Mouse (Mus musculus) midbrain, embryonic 14.5 days (tissue): ENCODE results near the gene Nthl1. TPM values are rescaled to one million over a fixed set of nuclear protein-coding genes. Genes with fewer than 3 reads are reported as not detected.
A peak's percentile ranks its signal among the peaks of the same experiment; 100 is the strongest.

Source experiments
- ATAC-seq: fragments of 200-750 bp; cut with Nextera tagmentation; 2 replicates; pipeline ENCODE4 v1.8.0; 2017; ENCODE audit warnings: moderate number of reproducible peaks, moderate library complexity; ENCODE audit not compliant: low FRiP score, low TSS enrichment
- DNase-seq: peaks from one replicate; pipeline ENCODE4 v3.0.0-alpha.2; 2015
- H3K27ac ChIP-seq: fragments of 300-500 bp; sonication (generic); replicated peaks from 2 replicates; pipeline ENCODE4 v1.5.1; 2014; ENCODE audit warnings: mild to moderate bottlenecking, low read depth, low read length, moderate library complexity
- H3K27me3 ChIP-seq: fragments of 300-500 bp; sonication (generic); 2 replicates; pipeline ENCODE4 v1.6.1; 2014; ENCODE audit warnings: low read length, control low read depth, mixed read lengths; ENCODE audit not compliant: control insufficient read depth, insufficient read depth
- H3K36me3 ChIP-seq: fragments of 300-500 bp; sonication (generic); 2 replicates; pipeline ENCODE4 v1.6.1; 2014; ENCODE audit warnings: low read length, control low read depth; ENCODE audit not compliant: control insufficient read depth, insufficient read depth
- H3K4me1 ChIP-seq: fragments of 300-500 bp; sonication (generic); 2 replicates; pipeline ENCODE4 v1.6.1; 2014; ENCODE audit warnings: mild to moderate bottlenecking, antibody characterized with exemption, low read length, control low read depth; ENCODE audit not compliant: control insufficient read depth, insufficient read depth
- H3K4me2 ChIP-seq: fragments of 300-500 bp; sonication (generic); 2 replicates; pipeline ENCODE4 v1.6.1; 2014; ENCODE audit warnings: mild to moderate bottlenecking, low read length, moderate library complexity
- H3K4me3 ChIP-seq: fragments of 300-500 bp; sonication (generic); replicated peaks from 2 replicates; pipeline ENCODE4 v1.5.1; 2014; ENCODE audit warnings: low read depth, low read length
- H3K9ac ChIP-seq: fragments of 300-500 bp; sonication (generic); replicated peaks from 2 replicates; pipeline ENCODE4 v1.6.1; 2014; ENCODE audit warnings: mild to moderate bottlenecking, low read length, moderate library complexity
- H3K9me3 ChIP-seq: fragments of 300-500 bp; sonication (generic); 2 replicates; pipeline ENCODE4 v1.6.1; 2016; ENCODE audit warnings: low read length, control low read depth, mixed read lengths; ENCODE audit not compliant: control insufficient read depth
- WGBS: fragments of 180-500 bp; shearing (Covaris S2); extraction: QIAGEN DNeasy Blood & Tissue Kit; methylation state at CpG from one replicate; pipeline ENCODE4 v1.1.7; 2014; 5-methylcytosine and 5-hydroxymethylcytosine counted together
- polyA plus RNA-seq: library from polyadenylated mRNA; unstranded; fragments of >200 nt; fragmentation: Nextera tagmentation; extraction: Ambion mirVana; gene quantifications from 2 replicates; pipeline ENCODE4 v1.2.1, GENCODE M21; 2014

Nthl1 gene
- 6.5 and 8.9 TPM in 2 replicates for polyA plus RNA-seq

- Histone ChIP-seq H3K27ac (peak within 1 kb of the TSS; percentile 70), H3K4me1 (peaks cover 12% of the 10 kb centered on the region), H3K9ac (peak within 1 kb of the TSS; percentile 70), H3K36me3 (peaks cover 34% of the 10 kb centered on the region), H3K9me3 (no peaks in the 10 kb centered on the region), H3K4me2 (peak within 1 kb of the TSS; percentile 84), H3K27me3 (no peaks in the 10 kb centered on the region), H3K4me3 (peak within 1 kb of the TSS; percentile 66)
- 2% methylated on average over 51 of the region's 51 CpGs for WGBS
- DNase-seq (peak; percentile 95), ATAC-seq (peak; percentile 82)
Measured at GRCm38 (mm10) chr17:24632167-24632812, at the start of gene Nthl1, which contains the start of gene Tsc2. Gene Nthl1, plus strand, starts transcription at chr17:24632680. Gene Tsc2, minus strand, starts transcription at chr17:24632630.

GRCm38 (mm10) chr17:24583599-24584460, 48.6 kb upstream of the Nthl1 start:
- 70% methylated on average over 5 of the region's 5 CpGs for WGBS
- no peak for ATAC-seq
- Histone ChIP-seq H3K4me1 (no peaks in the 10 kb centered on the region), H3K9me3 (no peaks in the 10 kb centered on the region), H3K4me3 (no peak overlapping the region), H3K4me2 (no peak overlapping the region), H3K27ac (no peak overlapping the region), H3K36me3 (peaks cover 87% of the 10 kb centered on the region), H3K27me3 (no peaks in the 10 kb centered on the region), H3K9ac (no peak overlapping the region)
- DNase-seq = no peak

DNA sequence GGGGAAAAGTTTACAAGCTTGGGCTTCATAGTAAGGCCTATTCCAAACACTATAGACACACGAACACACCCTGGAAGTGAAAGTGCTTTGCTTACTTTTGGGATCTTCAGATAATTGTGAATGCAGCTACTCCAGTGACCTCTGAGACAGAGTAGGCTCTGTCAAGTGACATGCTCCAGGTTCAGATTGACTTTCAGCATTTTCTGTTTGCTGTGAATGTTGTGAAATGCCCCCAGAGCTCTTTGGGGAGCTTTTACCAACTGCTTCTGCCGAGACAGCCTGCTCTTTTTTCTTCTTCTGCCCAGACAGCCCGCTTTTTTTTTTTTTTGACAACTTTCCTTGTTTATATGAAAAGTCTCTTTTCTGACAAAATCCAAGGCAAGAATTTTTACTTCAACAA, 48.0 kb upstream of the Nthl1 start:
- ATAC-seq (no peak), DNase-seq (no peak)
- no peaks in the 10 kb centered on the region for H3K27me3 ChIP-seq
- H3K27ac ChIP-seq = no peak overlapping the region
- H3K36me3 ChIP-seq = peaks cover 85% of the 10 kb centered on the region
- H3K4me3 ChIP-seq = no peak overlapping the region
- H3K4me1 ChIP-seq = no peaks in the 10 kb centered on the region
- 87% methylated on average over 3 of the region's 3 CpGs for WGBS
- no peaks in the 10 kb centered on the region for H3K9me3 ChIP-seq
- H3K9ac ChIP-seq = no peak overlapping the region
- H3K4me2 ChIP-seq = no peak overlapping the region

GRCm38 (mm10) chr17:24586532-24586931, 45.9 kb upstream of the Nthl1 start:
- Histone ChIP-seq H3K9me3 (no peaks in the 10 kb centered on the region), H3K27me3 (no peaks in the 10 kb centered on the region), H3K4me2 (no peak overlapping the region), H3K9ac (no peak overlapping the region), H3K27ac (no peak overlapping the region), H3K4me1 (no peaks in the 10 kb centered on the region), H3K36me3 (peaks cover 83% of the 10 kb centered on the region), H3K4me3 (no peak overlapping the region)
- WGBS = 95% methylated on average over 4 of the region's 4 CpGs
- no peak for ATAC-seq
- DNase-seq = no peak

- no peak overlapping the region for H3K27ac ChIP-seq
- no peak overlapping the region for H3K4me3 ChIP-seq
- peaks cover 92% of the 10 kb centered on the region for H3K36me3 ChIP-seq
- no peaks in the 10 kb centered on the region for H3K9me3 ChIP-seq
- WGBS = 92% methylated on average over 3 of the region's 3 CpGs
- DNase-seq (no peak), ATAC-seq (no peak)
- H3K4me2 ChIP-seq = no peak overlapping the region
- no peaks in the 10 kb centered on the region for H3K27me3 ChIP-seq
- H3K9ac ChIP-seq = no peak overlapping the region
- no peaks in the 10 kb centered on the region for H3K4me1 ChIP-seq
Measured at GRCm38 (mm10) chr17:24590943-24591342, 41.5 kb upstream of the Nthl1 start.

DNA sequence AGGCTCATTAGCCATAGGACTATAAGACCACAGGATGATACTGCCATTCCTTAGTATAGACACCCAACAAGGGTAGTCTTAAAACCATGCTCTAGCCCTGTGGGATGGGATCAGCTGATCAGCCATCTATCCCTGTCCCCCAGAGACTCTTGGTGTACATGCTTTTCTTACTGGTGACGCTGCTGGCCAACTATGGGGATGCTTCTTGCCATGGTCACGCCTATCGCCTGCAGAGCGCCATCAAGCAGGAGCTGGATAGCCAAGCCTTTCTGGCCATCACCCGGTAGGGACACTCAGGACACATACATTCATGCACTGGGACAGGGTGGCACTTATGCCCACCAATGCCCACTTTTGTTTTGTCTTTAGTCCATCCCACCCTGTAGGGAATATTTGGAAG, 40.8 kb upstream of the Nthl1 start:
- no peaks in the 10 kb centered on the region for H3K4me1 ChIP-seq
- H3K9me3 ChIP-seq = no peaks in the 10 kb centered on the region
- no peak for ATAC-seq
- no peak for DNase-seq
- peaks cover 92% of the 10 kb centered on the region for H3K36me3 ChIP-seq
- no peak overlapping the region for H3K4me2 ChIP-seq
- H3K27ac ChIP-seq = no peak overlapping the region
- H3K27me3 ChIP-seq = no peaks in the 10 kb centered on the region
- no peak overlapping the region for H3K4me3 ChIP-seq
- 97% methylated on average over 5 of the region's 5 CpGs for WGBS
- H3K9ac ChIP-seq = no peak overlapping the region

DNA sequence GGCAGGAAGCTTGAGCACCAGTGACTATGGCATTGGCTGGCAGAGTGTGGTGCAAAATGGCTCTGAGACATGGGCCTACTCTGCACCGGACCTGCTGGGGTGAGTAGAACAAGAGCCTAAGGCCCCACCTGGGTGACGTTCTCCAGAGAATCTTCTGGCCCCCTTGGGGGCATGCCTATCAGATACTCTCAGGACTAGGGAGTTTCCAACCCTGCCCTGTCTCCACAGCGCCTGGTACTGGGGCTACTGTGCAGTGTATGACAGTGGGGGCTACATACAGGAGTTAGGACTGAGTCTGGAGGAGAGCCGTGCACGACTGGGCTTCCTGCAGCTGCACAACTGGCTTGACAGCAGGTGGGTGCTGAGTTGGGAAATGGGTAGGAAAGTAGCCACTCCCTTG, 39.2 kb upstream of the Nthl1 start:
- WGBS = 90% methylated on average over 5 of the region's 5 CpGs

DNA sequence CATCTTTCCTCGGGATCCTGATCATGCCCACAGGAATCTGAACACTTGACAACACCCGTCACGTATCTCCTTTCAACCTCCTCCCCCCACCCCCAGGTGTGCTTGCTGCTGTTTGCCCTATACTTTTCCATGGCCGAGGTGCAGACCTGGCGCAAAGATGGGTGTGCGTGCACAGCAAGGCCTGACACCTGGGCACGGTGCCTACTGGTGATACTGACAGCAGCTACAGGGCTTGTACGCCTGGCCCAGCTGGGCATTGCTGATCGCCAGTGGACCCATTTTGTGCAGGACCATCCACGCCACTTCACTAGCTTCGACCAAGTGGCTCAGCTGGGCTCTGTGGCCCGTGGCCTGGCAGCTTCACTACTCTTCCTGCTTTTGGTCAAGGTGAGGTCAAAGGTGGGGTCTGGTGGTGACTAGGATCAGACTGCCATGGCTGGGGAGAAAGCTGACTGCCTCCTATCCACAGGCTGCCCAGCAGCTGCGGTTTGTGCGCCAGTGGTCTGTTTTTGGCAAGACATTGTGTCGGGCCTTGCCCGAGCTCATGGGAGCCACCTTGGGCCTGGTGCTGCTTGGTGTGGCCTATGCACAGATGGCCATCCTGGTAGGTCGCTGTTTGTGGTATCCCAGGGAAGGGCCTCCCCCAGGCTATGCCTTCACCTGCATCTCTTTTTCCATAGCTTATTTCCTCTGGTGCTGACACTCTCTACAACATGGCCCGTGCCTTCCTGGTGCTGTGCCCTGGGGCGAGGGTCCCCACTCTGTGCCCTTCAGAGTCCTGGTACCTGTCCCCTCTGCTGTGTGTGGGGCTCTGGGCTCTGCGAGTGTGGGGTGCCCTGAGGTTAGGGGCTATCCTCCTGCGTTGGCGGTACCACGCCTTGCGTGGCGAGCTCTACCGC, 38.2 kb upstream of the Nthl1 start:
- Histone ChIP-seq H3K36me3 (peaks cover 97% of the 10 kb centered on the region), H3K9me3 (no peaks in the 10 kb centered on the region), H3K4me3 (no peak overlapping the region), H3K27me3 (no peaks in the 10 kb centered on the region), H3K9ac (no peak overlapping the region), H3K4me1 (no peaks in the 10 kb centered on the region), H3K27ac (no peak overlapping the region), H3K4me2 (no peak overlapping the region)
- ATAC-seq (no peak), DNase-seq (no peak)
- 94% methylated on average over 26 of the region's 26 CpGs for WGBS

More for the DNA sequence above, 39.2 kb upstream of the Nthl1 start:
- Histone ChIP-seq H3K4me3 (no peak overlapping the region), H3K9ac (no peak overlapping the region), H3K36me3 (peaks cover 93% of the 10 kb centered on the region), H3K4me2 (no peak overlapping the region), H3K9me3 (no peaks in the 10 kb centered on the region), H3K27me3 (no peaks in the 10 kb centered on the region), H3K4me1 (no peaks in the 10 kb centered on the region), H3K27ac (no peak overlapping the region)
- no peak for ATAC-seq
- no peak for DNase-seq
